Mouse (Mus musculus) heart, embryonic 14.5 days (tissue): ENCODE measurements around the gene Ranbp1. TPM values are rescaled to one million over a fixed set of nuclear protein-coding genes. Genes with fewer than 3 reads are reported as not detected.

Experiments
- ATAC-seq: fragments of 200-750 bp; cut with Nextera tagmentation; 2 replicates; pipeline ENCODE4 v1.8.0; 2017; ENCODE audit warnings: low read depth, moderate TSS enrichment; ENCODE audit not compliant: insufficient number of reproducible peaks, insufficient read depth, low FRiP score
- H3K27ac ChIP-seq, 2 experiments: fragments of 200-500 bp in 1 of 2; fragments of 300-500 bp in 1 of 2; sonication (generic) in 1 of 2; replicated peaks in 1 of 2; 2 replicates each; pipeline ENCODE4 v1.5.1; 2012 to 2014; ENCODE audit warnings: low read depth in 2 of 2, low read length in 2 of 2, control low read depth in 1 of 2, mild to moderate bottlenecking in 1 of 2, mixed read lengths in 1 of 2; ENCODE audit not compliant: control insufficient read depth in 1 of 2, insufficient read depth in 1 of 2
- H3K27me3 ChIP-seq: fragments of 300-500 bp; sonication (generic); 2 replicates; pipeline ENCODE4 v1.6.1; 2014; ENCODE audit warnings: mild to moderate bottlenecking, low read length, control low read depth; ENCODE audit not compliant: control insufficient read depth, insufficient read depth
- H3K36me3 ChIP-seq: fragments of 300-500 bp; sonication (generic); 2 replicates; pipeline ENCODE4 v1.6.1; 2014; ENCODE audit warnings: mild to moderate bottlenecking, control low read depth, low read length, mixed read lengths; ENCODE audit not compliant: control insufficient read depth, insufficient read depth
- H3K4me1 ChIP-seq, 2 experiments: fragments of 200-500 bp in 1 of 2; fragments of 300-500 bp in 1 of 2; sonication (generic) in 1 of 2; 2 replicates each; pipeline ENCODE4 v1.6.1; 2012 to 2014; ENCODE audit warnings: low read length in 2 of 2, control low read depth in 1 of 2, mixed read lengths in 1 of 2; ENCODE audit not compliant: control insufficient read depth in 2 of 2, insufficient read depth in 2 of 2
- H3K4me2 ChIP-seq: fragments of 300-500 bp; sonication (generic); 2 replicates; pipeline ENCODE4 v1.6.1; 2014; ENCODE audit warnings: mild to moderate bottlenecking, low read length
- H3K4me3 ChIP-seq, 2 experiments: fragments of 200-500 bp in 1 of 2; fragments of 300-500 bp in 1 of 2; sonication (generic) in 1 of 2; 2 replicates each; pipeline ENCODE4 v1.5.1; 2012 to 2014; ENCODE audit warnings: low read length in 2 of 2, mild to moderate bottlenecking in 2 of 2, control low read depth in 1 of 2, low read depth in 1 of 2, moderate library complexity in 1 of 2; ENCODE audit not compliant: control insufficient read depth in 1 of 2, insufficient read depth in 1 of 2
- H3K9ac ChIP-seq: fragments of 300-500 bp; sonication (generic); 2 replicates; pipeline ENCODE4 v1.6.1; 2014; ENCODE audit warnings: mild to moderate bottlenecking, low read length
- H3K9me3 ChIP-seq: fragments of 300-500 bp; sonication (generic); 2 replicates; pipeline ENCODE4 v1.6.1; 2016; ENCODE audit warnings: low read length, control low read depth; ENCODE audit not compliant: control insufficient read depth
- WGBS: fragments of 180-500 bp; shearing (Covaris S2); extraction: QIAGEN DNeasy Blood & Tissue Kit; methylation state at CpG from one replicate; pipeline ENCODE4 v1.1.7; 2014; 5-methylcytosine and 5-hydroxymethylcytosine counted together
- polyA plus RNA-seq: library from polyadenylated mRNA; unstranded; fragments of >200 nt; fragmentation: Nextera tagmentation; extraction: Ambion mirVana; gene quantifications from 2 replicates; pipeline ENCODE4 v1.2.1, GENCODE M21; 2014

Ranbp1 gene
- polyA plus RNA-seq, 1 experiment from 2014 or later: 354 TPM

- Histone ChIP-seq H3K36me3 (peaks cover 74% of the 10 kb centered on the region), H3K9ac (peak overlapping the region; percentile 95), H3K9me3 (no peaks in the 10 kb centered on the region), H3K4me1 (peaks cover 10 to 33% of the 10 kb centered on the region in 2 experiments), H3K27me3 (no peaks in the 10 kb centered on the region), H3K4me3 (peak overlapping the region; percentile 79 to 97), H3K27ac (peak overlapping the region; percentile 81 to 88), H3K4me2 (peak overlapping the region; percentile 96)
- WGBS: under 1% methylated on average over 33 of the region's 33 CpGs
- ATAC-seq: no peak
Observed at GRCm38 (mm10) chr16:18247521-18248399, 772 bp downstream of the Ranbp1 start.

- H3K9ac ChIP-seq: no peak overlapping the region
- H3K4me2 ChIP-seq: no peak overlapping the region
- WGBS: 91% methylated on average over 10 of the region's 10 CpGs
- no peak for ATAC-seq
- H3K9me3 ChIP-seq: no peaks in the 10 kb centered on the region
- no peaks in the 10 kb centered on the region for H3K27me3 ChIP-seq
- no peak overlapping the region for H3K27ac ChIP-seq
- peaks cover 0 to 2% of the 10 kb centered on the region in 2 experiments; a peak in 2 of 4 replicates for H3K4me1 ChIP-seq
- no peak overlapping the region for H3K4me3 ChIP-seq
- H3K36me3 ChIP-seq: peaks cover 94% of the 10 kb centered on the region
Observed at GRCm38 (mm10) chr16:18241581-18241980, 7.0 kb downstream of the Ranbp1 start.

- ATAC-seq: no peak
Observed at GRCm38 (mm10) chr16:18236676-18237501, 11.6 kb downstream of the Ranbp1 start.

GRCm38 (mm10) chr16:18235389-18236065 is 13.0 kb downstream of the Ranbp1 start:
- no peaks in the 10 kb centered on the region for H3K27me3 ChIP-seq
- no peaks in the 10 kb centered on the region for H3K9me3 ChIP-seq
- 5% methylated on average over 19 of the region's 19 CpGs for WGBS
- H3K4me1 ChIP-seq: peaks cover 21 to 40% of the 10 kb centered on the region in 2 experiments
- peaks cover 33% of the 10 kb centered on the region for H3K36me3 ChIP-seq
- peak overlapping the region; percentile 83 to 88 for H3K4me3 ChIP-seq
- peak overlapping the region; percentile 85 for H3K4me2 ChIP-seq
- H3K9ac ChIP-seq: peak overlapping the region; percentile 86
- peak; percentile 65 for ATAC-seq
- peak overlapping the region; percentile 92 to 93 for H3K27ac ChIP-seq

More at GRCm38 (mm10) chr16:18236676-18237501, 11.6 kb downstream of the Ranbp1 start:
- no peaks in the 10 kb centered on the region for H3K9me3 ChIP-seq
- H3K27ac ChIP-seq: no peak overlapping the region
- 0 out of 2 replicates have a peak overlapping the region, but pooled peaks have one; percentile 85 for H3K4me2 ChIP-seq
- H3K4me1 ChIP-seq: peaks cover 12 to 27% of the 10 kb centered on the region in 2 experiments
- no peak overlapping the region for H3K4me3 ChIP-seq
- H3K9ac ChIP-seq: peak overlapping the region; percentile 86; the same call in 1 of the 2 replicates
- WGBS: 74% methylated on average over 7 of the region's 7 CpGs
- peaks cover 47% of the 10 kb centered on the region for H3K36me3 ChIP-seq
- H3K27me3 ChIP-seq: no peaks in the 10 kb centered on the region

GRCm38 (mm10) chr16:18234671-18235388 is 13.7 kb downstream of the Ranbp1 start, which contains the start of gene Zdhhc8:
Gene Zdhhc8, minus strand, starts transcription at chr16:18235136.
- peak within 1 kb of the TSS; percentile 86 for H3K9ac ChIP-seq
- WGBS: under 1% methylated on average over 54 of the region's 79 CpGs
- peak within 1 kb of the TSS; percentile 85 for H3K4me2 ChIP-seq
- no peaks in the 10 kb centered on the region for H3K27me3 ChIP-seq
- peaks cover 28 to 47% of the 10 kb centered on the region in 2 experiments for H3K4me1 ChIP-seq
- peaks cover 26% of the 10 kb centered on the region for H3K36me3 ChIP-seq
- peak within 1 kb of the TSS; percentile 92 to 93 for H3K27ac ChIP-seq
- no peaks in the 10 kb centered on the region for H3K9me3 ChIP-seq
- ATAC-seq: peak; percentile 74
- peak within 1 kb of the TSS; percentile 83 to 88 for H3K4me3 ChIP-seq

GRCm38 (mm10) chr16:18233919-18234670 is 14.4 kb downstream of the Ranbp1 start:
- peak overlapping the region; percentile 85 for H3K4me2 ChIP-seq
- H3K36me3 ChIP-seq: peaks cover 19% of the 10 kb centered on the region
- H3K9ac ChIP-seq: peak overlapping the region; percentile 86
- peak overlapping the region; percentile 45 to 93 for H3K27ac ChIP-seq
- no peak for ATAC-seq
- no peaks in the 10 kb centered on the region for H3K27me3 ChIP-seq
- peak overlapping the region; percentile 83 to 88 for H3K4me3 ChIP-seq
- peaks cover 33 to 54% of the 10 kb centered on the region in 2 experiments for H3K4me1 ChIP-seq
- H3K9me3 ChIP-seq: no peaks in the 10 kb centered on the region
- WGBS: 10% methylated on average over 13 of the region's 13 CpGs
